Mouse (Mus musculus) limb, embryonic 11.5 days (tissue): Measurements from ENCODE around the gene Nup93. TPM values are rescaled to one million over a fixed set of nuclear protein-coding genes. Genes with fewer than 3 reads are reported as not detected.
A peak's percentile ranks its signal among the peaks of the same experiment; 100 is the strongest.

ENCODE experiments used
- ATAC-seq: fragments of 200-750 bp; cut with Nextera tagmentation; 2 replicates; pipeline ENCODE4 v1.8.0; 2017; ENCODE audit warnings: low read depth; ENCODE audit not compliant: insufficient number of reproducible peaks, low FRiP score, low TSS enrichment
- DNase-seq: peaks from one replicate; pipeline ENCODE4 v3.0.0-alpha.2; 2015; ENCODE audit warnings: low spot score
- H3K27ac ChIP-seq: fragments of 300-500 bp; sonication (generic); replicated peaks from 2 replicates; pipeline ENCODE4 v1.5.1; 2014; ENCODE audit warnings: low read depth, mild to moderate bottlenecking, low read length
- H3K27me3 ChIP-seq: fragments of 300-500 bp; sonication (generic); 2 replicates; pipeline ENCODE4 v1.6.1; 2014; ENCODE audit warnings: mild to moderate bottlenecking, low read length, mixed read lengths; ENCODE audit not compliant: control insufficient read depth, insufficient read depth
- H3K36me3 ChIP-seq: fragments of 300-500 bp; sonication (generic); 2 replicates; pipeline ENCODE4 v1.6.1; 2014; ENCODE audit warnings: mild to moderate bottlenecking, low read length, moderate library complexity, mixed read lengths; ENCODE audit not compliant: control insufficient read depth, insufficient read depth
- H3K4me1 ChIP-seq: fragments of 300-500 bp; sonication (generic); 2 replicates; pipeline ENCODE4 v1.6.1; 2014; ENCODE audit warnings: low read length, mixed read lengths; ENCODE audit not compliant: control insufficient read depth, insufficient read depth
- H3K4me2 ChIP-seq: fragments of 300-500 bp; sonication (generic); 2 replicates; pipeline ENCODE4 v1.6.1; 2014; ENCODE audit warnings: low read depth, mild to moderate bottlenecking, moderate library complexity; ENCODE audit not compliant: severe bottlenecking
- H3K4me3 ChIP-seq: fragments of 300-500 bp; sonication (generic); 2 replicates; pipeline ENCODE4 v1.5.1; 2014; ENCODE audit warnings: low read depth, low read length
- H3K9ac ChIP-seq: fragments of 300-500 bp; sonication (generic); 2 replicates; pipeline ENCODE4 v1.6.1; 2014; ENCODE audit warnings: mild to moderate bottlenecking, low read length
- H3K9me3 ChIP-seq: fragments of 300-500 bp; sonication (generic); 2 replicates; pipeline ENCODE4 v1.6.1; 2016; ENCODE audit warnings: low read length; ENCODE audit not compliant: control insufficient read depth
- WGBS: fragments of 180-500 bp; shearing (Covaris S2); extraction: QIAGEN DNeasy Blood & Tissue Kit; methylation state at CpG from one replicate; pipeline ENCODE4 v1.1.7; 2014; 5-methylcytosine and 5-hydroxymethylcytosine counted together
- microRNA counts: library from miRNA; unstranded; fragments of <30 nt; microRNA quantifications from one replicate; lab custom pipeline; 2016
- microRNA-seq: library from miRNA; unstranded; fragments of <30 nt; microRNA quantifications from one replicate; pipeline ENCODE4, GENCODE M21; 2016
- polyA plus RNA-seq: library from polyadenylated mRNA; unstranded; fragments of >200 nt; fragmentation: Nextera tagmentation; extraction: Ambion mirVana; gene quantifications from 2 replicates; pipeline ENCODE4 v1.2.1, GENCODE M21; 2014

Gene Nup93
- polyA plus RNA-seq, 1 experiment from 2014 or later, result 128 TPM

DNA sequence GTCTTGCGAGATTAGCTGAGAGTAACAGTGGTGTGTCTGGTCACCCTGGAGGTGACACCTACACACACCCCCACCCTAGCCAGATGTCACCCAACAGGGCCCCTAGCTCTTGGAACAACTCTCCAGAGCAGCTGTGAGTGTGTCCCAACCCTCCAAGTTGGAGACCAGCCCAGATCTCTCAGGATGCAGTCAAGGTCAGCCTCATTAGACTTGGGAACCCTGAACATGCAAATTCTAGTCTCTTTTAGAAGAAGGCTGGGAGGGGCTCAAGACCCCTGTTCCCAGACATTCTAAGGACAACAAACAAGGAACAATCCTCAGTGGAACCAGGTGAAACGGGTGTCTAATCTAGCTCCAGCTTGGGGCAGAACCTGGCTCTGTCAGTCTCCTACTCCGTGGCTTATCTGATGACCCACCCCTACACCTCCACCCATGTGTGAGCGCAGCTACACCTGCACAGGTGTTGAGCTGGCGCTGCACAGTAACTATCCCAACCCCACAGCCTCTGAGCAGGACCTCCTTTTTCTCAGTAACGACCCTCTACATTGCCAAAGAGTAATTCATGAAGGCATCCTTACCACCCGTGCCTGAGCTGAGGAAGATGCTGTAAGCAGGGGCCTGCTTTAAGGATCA lies 148.4 kb downstream of the Nup93 start:
- Histone ChIP-seq H3K27ac (no peak overlapping the region), H3K36me3 (no peaks in the 10 kb centered on the region), H3K4me1 (0 out of 2 replicates have a peak, but pooled peaks cover 4% of the 10 kb centered on the region), H3K27me3 (no peaks in the 10 kb centered on the region), H3K4me3 (no peak overlapping the region), H3K4me2 (no peak overlapping the region), H3K9me3 (no peaks in the 10 kb centered on the region), H3K9ac (no peak overlapping the region)
- ATAC-seq (no peak), DNase-seq (no peak)
- 83% methylated on average over 7 of the region's 7 CpGs for WGBS

DNA sequence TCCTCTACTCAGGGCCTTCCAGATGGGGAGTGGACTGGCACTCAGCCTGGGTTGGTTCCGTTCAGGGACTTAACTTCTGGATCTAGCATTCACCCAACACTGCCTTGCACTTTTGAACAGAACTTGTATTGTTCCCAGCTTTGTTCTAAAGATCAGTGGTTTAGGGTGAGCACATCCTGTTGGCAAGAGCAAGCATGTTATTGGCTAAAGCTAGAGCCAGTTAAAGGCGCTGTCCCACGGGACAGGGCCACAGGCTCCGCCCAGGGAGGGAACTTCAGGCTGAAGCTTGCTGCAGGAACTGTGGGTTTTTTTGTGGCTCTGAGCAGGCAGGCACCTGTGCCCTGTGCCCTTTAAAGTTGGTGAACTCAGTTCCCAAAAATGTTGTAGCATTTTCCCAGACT lies 148.9 kb downstream of the Nup93 start:
- Histone ChIP-seq H3K4me1 (0 out of 2 replicates have a peak, but pooled peaks cover 4% of the 10 kb centered on the region), H3K27me3 (no peaks in the 10 kb centered on the region), H3K9ac (no peak overlapping the region), H3K4me3 (no peak overlapping the region), H3K36me3 (no peaks in the 10 kb centered on the region), H3K27ac (no peak overlapping the region), H3K4me2 (no peak overlapping the region), H3K9me3 (no peaks in the 10 kb centered on the region)
- 57% methylated on average over 4 of the region's 4 CpGs for WGBS
- DNase-seq, result peak; percentile 29
- ATAC-seq, result no peak

DNA sequence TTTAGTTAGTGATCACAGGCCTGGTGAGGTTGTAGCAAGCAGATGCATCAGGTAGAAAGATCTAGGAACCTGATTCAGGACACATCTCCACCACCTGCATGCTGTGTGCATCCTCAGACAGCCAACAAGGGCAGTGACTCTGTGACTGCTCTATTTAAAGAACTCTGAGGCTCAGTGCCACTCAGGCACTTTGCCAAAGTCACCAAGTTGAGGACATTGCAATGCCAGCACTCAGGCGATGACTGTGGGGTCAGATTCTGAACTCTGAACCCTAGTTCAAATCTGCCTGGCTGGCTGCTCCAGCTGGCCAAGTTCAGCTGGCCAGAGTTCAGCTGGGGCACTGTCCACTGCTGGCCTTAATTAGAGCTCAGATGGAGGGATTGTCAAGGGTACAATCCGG lies 149.5 kb downstream of the Nup93 start:
- DNase-seq (no peak), ATAC-seq (no peak)
- no peak overlapping the region for H3K9ac ChIP-seq
- 68% methylated on average over 2 of the region's 2 CpGs for WGBS
- 0 out of 2 replicates have a peak, but pooled peaks cover 4% of the 10 kb centered on the region for H3K4me1 ChIP-seq
- H3K27me3 ChIP-seq, result no peaks in the 10 kb centered on the region
- no peaks in the 10 kb centered on the region for H3K36me3 ChIP-seq
- H3K9me3 ChIP-seq, result no peaks in the 10 kb centered on the region
- no peak overlapping the region for H3K4me2 ChIP-seq
- no peak overlapping the region for H3K4me3 ChIP-seq
- H3K27ac ChIP-seq, result no peak overlapping the region

- Histone ChIP-seq H3K36me3 (no peaks in the 10 kb centered on the region), H3K9me3 (no peaks in the 10 kb centered on the region), H3K4me1 (0 out of 2 replicates have a peak, but pooled peaks cover 4% of the 10 kb centered on the region), H3K27me3 (no peaks in the 10 kb centered on the region), H3K4me2 (no peak overlapping the region), H3K27ac (no peak overlapping the region), H3K4me3 (no peak overlapping the region), H3K9ac (no peak overlapping the region)
- ATAC-seq (no peak), DNase-seq (no peak)
- WGBS, result 88% methylated on average over 6 of the region's 6 CpGs
Measured at GRCm38 (mm10) chr8:94364686-94365312, 150.4 kb downstream of the Nup93 start.

GRCm38 (mm10) chr8:94365410-94365981 lies 151.1 kb downstream of the Nup93 start:
- no peaks in the 10 kb centered on the region for H3K9me3 ChIP-seq
- H3K36me3 ChIP-seq, result no peaks in the 10 kb centered on the region
- no peak for DNase-seq
- no peak overlapping the region for H3K4me2 ChIP-seq
- no peak for ATAC-seq
- H3K4me1 ChIP-seq, result 0 out of 2 replicates have a peak, but pooled peaks cover 4% of the 10 kb centered on the region
- WGBS, result 83% methylated on average over 9 of the region's 9 CpGs
- H3K4me3 ChIP-seq, result no peak overlapping the region
- H3K27me3 ChIP-seq, result no peaks in the 10 kb centered on the region
- no peak overlapping the region for H3K9ac ChIP-seq
- H3K27ac ChIP-seq, result no peak overlapping the region

MicroRNAs within 50 kb of the gene (microRNA counts, 519-probe panel; counts per million panel counts)
- 3,906 counts per million, percentile 56 among the panel's probes with 10 or more counts for microRNA mmu-miR-138 (lab: Ali Mortazavi, UCI)

Small RNAs within 50 kb of the gene (microRNA-seq; reads per million reads assigned to microRNA genes)
- 69.9 reads per million, percentile 44 among the genes with 10 or more reads in this experiment for gene Mir138-2

Other genes starting within 250 kb of the Nup93 start
- 37.3 and 44.9 TPM in 2 replicates for gene Amfr, start 201.7 kb upstream of the Nup93 start, polyA plus RNA-seq
- gene Nudt21, start 177.5 kb upstream of the Nup93 start, polyA plus RNA-seq, result 154 and 162 TPM in 2 replicates
- 14.4 and 14.6 TPM in 2 replicates for gene Ogfod1, start 177.4 kb upstream of the Nup93 start, polyA plus RNA-seq
- 16.2 and 17.2 TPM in 2 replicates for gene Bbs2, start 115.6 kb upstream of the Nup93 start, polyA plus RNA-seq
- gene Mt4, start 77.4 kb upstream of the Nup93 start, polyA plus RNA-seq, result not detected in 2 replicates
- gene Mt3, start 62.0 kb upstream of the Nup93 start, polyA plus RNA-seq, result 0.61 TPM in 1 of 2 replicates, not detected in the other
- gene Mt2, start 41.9 kb upstream of the Nup93 start, polyA plus RNA-seq, result 21.7 and 23.2 TPM in 2 replicates
- gene Mt1, start 35.5 kb upstream of the Nup93 start, polyA plus RNA-seq, result 81.4 and 82.2 TPM in 2 replicates
- gene Slc12a3, start 114.6 kb downstream of the Nup93 start, polyA plus RNA-seq, result 0.16 TPM in 1 of 2 replicates, not detected in the other
- 61.9 and 62.4 TPM in 2 replicates for gene Herpud1, start 171.9 kb downstream of the Nup93 start, polyA plus RNA-seq
- gene Nlrc5, start 219.8 kb downstream of the Nup93 start, polyA plus RNA-seq, result 0.24 TPM in 1 of 2 replicates, not detected in the other